Mouse (Mus musculus): ENCODE data around the gene Slc27a1. TPM values are rescaled to one million over a fixed set of nuclear protein-coding genes. Genes with fewer than 3 reads are reported as not detected.
A peak's percentile ranks its signal among the peaks of the same experiment; 100 is the strongest.

Slc27a1 gene
- total RNA-seq, 2 experiments from 2014 or later, result 76.8 to 92.7 TPM

GRCm38 (mm10) chr8:71612141-71612540 lies 43.5 kb downstream of the Slc27a1 start:
- DNase-seq (ENCODE audit: low spot score in 2 of 2), result no peak

- no peak for DNase-seq (ENCODE audit: low spot score in 2 of 2)
These were observed 44.7 kb downstream of the Slc27a1 start for GRCm38 (mm10) chr8:71613418-71613817.

GRCm38 (mm10) chr8:71619786-71620185 lies 51.1 kb downstream of the Slc27a1 start:
- no peak for DNase-seq (ENCODE audit: low spot score in 2 of 2)

GRCm38 (mm10) chr8:71625088-71625487 lies 56.4 kb downstream of the Slc27a1 start:
- no peak for DNase-seq (ENCODE audit: low spot score in 2 of 2)

GRCm38 (mm10) chr8:71626753-71627152 lies 58.1 kb downstream of the Slc27a1 start:
- no peak for DNase-seq (ENCODE audit: low spot score in 2 of 2)

GRCm38 (mm10) chr8:71627265-71628099 lies 58.8 kb downstream of the Slc27a1 start:
- DNase-seq (ENCODE audit: low spot score in 2 of 2), result peak in 1 of 2 experiments; percentile 34

- DNase-seq (ENCODE audit: low spot score in 2 of 2), result no peak
These were observed 59.9 kb downstream of the Slc27a1 start for GRCm38 (mm10) chr8:71628396-71629095.

GRCm38 (mm10) chr8:71629096-71629697 lies 60.5 kb downstream of the Slc27a1 start:
- peak; percentile 89 to 96 for DNase-seq (ENCODE audit: low spot score in 2 of 2)

GRCm38 (mm10) chr8:71629781-71630212 lies 61.1 kb downstream of the Slc27a1 start:
- peak in 1 of 2 experiments; percentile 47 for DNase-seq (ENCODE audit: low spot score in 2 of 2)

- no peak for DNase-seq (ENCODE audit: low spot score in 2 of 2)
These were observed 62.1 kb downstream of the Slc27a1 start for GRCm38 (mm10) chr8:71630761-71631160.

GRCm38 (mm10) chr8:71631897-71632296 lies 63.2 kb downstream of the Slc27a1 start:
- no peak for DNase-seq (ENCODE audit: low spot score in 2 of 2)

GRCm38 (mm10) chr8:71633164-71633563 lies 64.5 kb downstream of the Slc27a1 start:
- DNase-seq (ENCODE audit: low spot score in 2 of 2), result peak; percentile 48 to 64

GRCm38 (mm10) chr8:71633981-71634667 lies 65.4 kb downstream of the Slc27a1 start:
- DNase-seq (ENCODE audit: low spot score in 2 of 2), result peak in 1 of 2 experiments; percentile 52

Small RNA genes within 50 kb of the gene (microRNA-seq; reads per million reads assigned to microRNA genes)
- 17.6 to 23.9 reads per million in 2 experiments for gene Mir6769b

Other genes with a start within 250 kb of the Slc27a1 start
- 100 to 1,000 TPM in 1 of 2 experiments, 10 to 100 TPM in 1; 97.9 to 108 TPM for gene Use1, start 202.0 kb upstream of the Slc27a1 start, total RNA-seq (2021)
- 10 to 100 TPM; 17.2 to 17.6 TPM for gene Ocel1, start 197.6 kb upstream of the Slc27a1 start, total RNA-seq (2021)
- 10 to 100 TPM; 32.2 to 32.5 TPM for gene Nr2f6, start 186.9 kb upstream of the Slc27a1 start, total RNA-seq (2021)
- 1 to 10 TPM; 6.7 to 7.3 TPM for gene Ushbp1, start 173.1 kb upstream of the Slc27a1 start, total RNA-seq (2021)
- 10 to 100 TPM; 78.7 to 82.2 TPM for gene Babam1, start 172.0 kb upstream of the Slc27a1 start, total RNA-seq (2021)
- gene Ankle1, start 162.9 kb upstream of the Slc27a1 start, total RNA-seq (2021), result 1 to 10 TPM; 2.2 to 2.7 TPM
- gene Abhd8, start 105.2 kb upstream of the Slc27a1 start, total RNA-seq (2021), result 100 to 1,000 TPM; 145 to 159 TPM
- 10 to 100 TPM; 59.5 to 69.2 TPM for gene Mrpl34, start 103.9 kb upstream of the Slc27a1 start, total RNA-seq (2021)
- gene Dda1, start 99.7 kb upstream of the Slc27a1 start, total RNA-seq (2021), result 100 to 1,000 TPM; 128 to 130 TPM
- gene Ano8, start 82.9 kb upstream of the Slc27a1 start, total RNA-seq (2021), result 10 to 100 TPM; 64.3 to 71.5 TPM
- gene Gtpbp3, start 80.8 kb upstream of the Slc27a1 start, total RNA-seq (2021), result 10 to 100 TPM; 26.4 to 29.4 TPM
- 1 to 10 TPM; 8.1 to 9.2 TPM for gene Plvap, start 57.1 kb upstream of the Slc27a1 start, total RNA-seq (2021)
- gene Ccdc194, start 43.2 kb upstream of the Slc27a1 start, total RNA-seq (2021), result not detected
- gene Bst2, start 31.4 kb upstream of the Slc27a1 start, total RNA-seq (2021), result 1 to 10 TPM; 4.1 to 4.8 TPM
- gene Mvb12a, start 26.0 kb upstream of the Slc27a1 start, total RNA-seq (2021), result 10 to 100 TPM; 36.9 to 40.7 TPM
- gene Tmem221, start 10.0 kb upstream of the Slc27a1 start, total RNA-seq (2021), result not detected
- gene Nxnl1, start 2.3 kb upstream of the Slc27a1 start, total RNA-seq (2021), result not detected
- 10 to 100 TPM; 75.1 to 81.0 TPM for gene Pgls, start 23.3 kb downstream of the Slc27a1 start, total RNA-seq (2021)
- 1 to 10 TPM; 4.6 to 5.8 TPM for gene Fam129c, start 28.8 kb downstream of the Slc27a1 start, total RNA-seq (2021)
- gene Colgalt1, start 42.1 kb downstream of the Slc27a1 start, total RNA-seq (2021), result 10 to 100 TPM; 65.8 to 77.0 TPM
- gene Unc13a, start 102.9 kb downstream of the Slc27a1 start, total RNA-seq (2021), result 100 to 1,000 TPM; 242 to 246 TPM
- gene Jak3, start 107.4 kb downstream of the Slc27a1 start, total RNA-seq (2021), result 1 to 10 TPM; 7.7 to 7.8 TPM
- gene Insl3, start 120.3 kb downstream of the Slc27a1 start, total RNA-seq (2021), result 1 to 10 TPM; 2.3 to 2.4 TPM
- under 1 TPM; 0.42 to 0.64 TPM for gene B3gnt3, start 132.9 kb downstream of the Slc27a1 start, total RNA-seq (2021)
- gene Fcho1, start 156.8 kb downstream of the Slc27a1 start, total RNA-seq (2021), result 100 to 1,000 TPM; 111 to 119 TPM